Mouse (Mus musculus) spleen, postnatal 36 days (tissue): ENCODE data around the gene Sptbn2.

Source experiments
- DNase-seq, 2 experiments: peaks; one replicate each; pipeline ENCODE4 v3.0.0; 2022; ENCODE audit warnings: low spot score in 2 of 2, mixed read lengths in 1 of 2

Gene Sptbn2

DNA sequence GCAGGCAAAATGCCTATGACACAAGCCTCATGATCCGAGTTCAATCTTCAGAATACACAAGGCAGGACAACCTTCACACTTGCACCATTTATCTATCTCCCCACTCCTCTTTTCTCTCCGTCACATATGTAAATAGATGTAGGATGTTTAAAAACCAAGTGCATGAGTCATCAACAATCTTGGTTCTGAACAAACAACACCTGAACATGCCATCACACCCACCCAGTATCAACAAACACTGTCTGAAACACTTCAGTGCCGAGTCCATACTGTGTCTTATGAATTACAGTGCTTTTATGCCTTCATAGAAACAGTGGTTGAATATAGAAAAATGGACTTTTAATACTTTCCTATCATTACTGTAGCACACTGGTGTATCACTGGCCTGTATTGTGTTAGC is 61.8 kb downstream of the Sptbn2 start:
- DNase-seq: no peak

DNA sequence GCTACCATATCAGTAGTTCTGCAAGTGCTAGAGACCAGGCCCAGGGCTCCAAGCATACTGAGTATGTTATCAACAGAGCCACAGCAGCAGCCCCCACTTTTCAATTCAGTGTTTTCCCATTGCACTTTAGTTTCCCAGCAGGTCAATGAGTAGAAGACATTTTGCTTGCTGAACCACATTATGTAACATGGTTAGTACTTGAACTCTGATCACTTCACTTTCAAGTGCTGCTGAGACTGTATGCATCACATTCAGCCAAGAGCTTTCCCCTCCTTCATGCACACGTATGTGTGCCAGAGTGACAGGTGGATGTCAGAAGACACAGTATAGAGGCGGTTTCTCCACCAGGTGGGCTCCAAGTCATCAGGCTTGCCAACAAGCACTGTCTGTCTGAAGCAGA is 71.9 kb downstream of the Sptbn2 start:
- no peak for DNase-seq

DNA sequence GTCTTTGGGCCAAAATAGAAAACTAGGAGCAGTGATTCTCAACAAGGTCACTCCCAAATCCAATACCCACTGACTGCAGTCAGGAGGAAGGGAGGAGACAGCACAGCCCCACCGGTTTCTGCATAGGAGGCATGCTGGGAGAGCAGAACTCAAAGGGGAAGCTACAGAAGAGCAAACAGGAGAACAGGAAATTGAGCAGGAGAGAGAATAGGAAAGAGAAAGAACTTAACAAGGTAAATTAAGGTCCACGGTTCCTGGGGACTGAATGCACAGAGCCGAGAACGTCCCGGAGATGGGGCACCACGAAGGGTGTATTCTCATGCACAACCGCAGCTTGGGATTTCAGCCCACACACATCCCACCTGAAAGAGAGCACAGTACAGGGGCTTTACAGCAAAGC is 74.2 kb downstream of the Sptbn2 start:
- DNase-seq: no peak

DNA sequence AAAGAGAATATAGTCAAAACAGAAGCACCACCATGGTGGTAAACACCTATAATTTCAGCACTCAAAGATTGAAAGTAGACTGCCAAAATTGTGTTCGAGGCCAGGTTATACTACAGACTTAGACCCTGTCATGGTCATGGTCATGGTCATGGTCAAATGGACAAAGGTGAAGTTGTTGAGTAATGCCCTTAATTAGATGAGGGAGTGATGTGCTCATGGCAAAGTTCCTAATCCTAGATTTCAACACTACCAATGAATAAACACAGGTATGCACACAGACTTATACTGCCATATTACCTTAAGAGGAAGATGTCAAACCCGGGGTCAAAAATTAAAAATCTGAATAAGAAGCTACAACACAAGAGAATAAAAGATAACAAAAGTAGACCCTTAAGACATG is 75.3 kb downstream of the Sptbn2 start:
- DNase-seq: no peak

DNA sequence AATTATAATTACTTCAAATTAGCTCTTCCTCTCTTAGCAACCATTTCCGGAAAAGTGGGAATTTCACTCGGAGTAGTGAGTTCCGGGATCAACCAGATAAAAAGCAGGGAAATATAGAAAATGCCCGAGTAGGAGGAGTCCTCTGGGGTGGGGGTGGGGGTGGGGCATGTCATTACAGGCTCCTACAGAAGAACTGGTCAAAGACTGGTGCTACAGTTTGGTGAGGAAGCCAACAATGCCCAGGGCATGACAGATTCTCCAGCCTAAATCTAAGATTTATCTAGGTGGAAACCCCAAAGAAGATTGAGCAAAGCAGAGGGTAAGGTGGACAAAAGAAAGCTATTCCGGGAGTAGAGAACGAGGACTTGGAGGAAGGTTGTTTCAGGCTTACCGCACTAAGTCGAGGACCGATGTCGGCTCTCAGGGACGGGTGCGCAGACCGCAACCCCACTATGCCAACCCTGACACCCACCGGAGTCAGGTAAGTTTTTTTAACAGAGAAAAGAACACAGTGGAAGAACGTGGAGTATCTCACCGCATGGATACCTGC is 82.4 kb downstream of the Sptbn2 start:
- no peak for DNase-seq

DNA sequence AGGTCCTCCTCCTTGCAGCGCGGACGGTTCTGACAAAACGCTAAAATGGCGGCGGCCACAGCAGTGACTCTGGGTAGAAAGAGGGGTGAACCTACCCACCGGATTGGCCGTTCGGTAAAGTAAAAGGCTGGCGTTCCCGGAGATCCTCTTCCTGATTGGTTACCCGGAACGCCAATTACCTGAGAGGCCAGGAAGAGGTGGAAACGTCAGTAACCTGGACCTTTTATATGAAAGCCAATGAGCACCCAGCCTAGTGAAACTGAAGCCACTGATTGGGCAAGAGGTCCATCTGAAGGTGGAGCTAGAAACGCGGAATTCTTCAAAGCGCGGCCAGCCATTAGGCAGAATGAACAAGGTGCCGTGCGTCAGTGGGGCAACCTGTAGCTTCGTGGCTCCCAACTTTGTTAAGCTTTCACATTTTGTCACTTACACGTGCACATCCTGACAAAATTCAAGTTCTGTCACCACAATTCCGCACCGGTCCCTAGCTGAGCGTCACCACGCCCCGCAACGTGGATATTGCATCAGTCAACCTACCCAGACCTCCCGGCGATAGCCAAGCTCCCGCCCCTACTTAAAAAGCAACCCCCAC is 83.0 kb downstream of the Sptbn2 start, which contains the start of gene Rbm4:
TSS of gene Rbm4 (minus strand) at position 71 of the 592 bp plus-strand sequence.
- DNase-seq: peak; percentile 98 to 99

DNA sequence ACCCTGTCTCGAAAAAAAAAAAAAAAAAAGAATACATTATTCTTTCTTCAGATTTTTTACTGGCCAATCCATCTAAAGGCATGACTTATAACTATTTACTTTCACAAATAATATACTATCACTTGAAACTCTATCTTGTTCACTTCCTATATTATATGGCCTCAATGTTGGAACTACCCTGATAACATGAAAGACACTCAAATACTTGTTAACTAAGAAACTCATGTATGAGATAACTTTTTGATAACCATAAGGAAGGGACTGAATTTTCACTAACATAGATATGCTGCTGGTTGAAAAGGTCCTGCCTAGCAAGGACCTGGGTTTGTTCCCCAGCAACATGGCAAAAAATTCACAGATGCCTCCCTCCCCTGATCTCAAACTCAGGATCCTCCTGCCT is 85.0 kb downstream of the Sptbn2 start:
- no peak for DNase-seq

DNA sequence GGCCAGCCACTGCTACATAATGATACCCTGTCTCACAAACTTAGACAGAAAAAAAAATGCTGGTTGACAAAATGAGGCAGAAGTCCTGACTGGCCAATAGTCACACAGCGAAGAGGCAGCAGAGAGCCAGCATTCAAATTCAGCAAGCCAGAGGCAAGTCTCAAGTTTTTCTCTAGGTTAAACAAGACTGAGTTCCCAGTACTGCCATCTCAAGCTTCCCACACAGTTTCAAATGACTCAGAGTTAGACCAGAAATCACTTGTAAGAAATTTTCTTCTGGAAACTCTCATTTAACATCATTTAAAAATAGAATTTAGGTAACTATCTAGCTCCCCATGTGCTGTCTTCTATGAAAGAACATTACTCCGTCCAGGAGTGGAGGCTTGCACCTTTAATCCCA is 86.9 kb downstream of the Sptbn2 start:
- no peak for DNase-seq

DNA sequence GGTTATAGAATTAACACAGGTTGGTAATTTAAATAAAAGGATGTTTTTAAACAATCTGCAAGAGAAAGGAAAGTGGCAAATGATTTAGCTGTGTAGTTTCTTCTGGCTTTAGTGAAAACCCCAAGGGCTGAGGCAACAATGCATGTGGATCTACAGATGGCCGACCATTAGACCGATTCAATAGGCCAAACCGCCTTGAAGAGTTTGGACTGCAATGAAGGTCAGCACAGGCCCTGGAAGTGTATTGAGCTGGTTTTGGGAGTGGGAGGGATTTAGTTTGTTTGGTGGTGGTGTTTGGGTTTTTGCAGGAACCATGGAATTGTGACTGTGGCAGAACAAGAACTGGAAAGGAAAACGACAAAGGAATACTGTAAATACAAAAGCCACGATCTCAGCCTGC is 88.1 kb downstream of the Sptbn2 start:
- DNase-seq: no peak
